Mouse (Mus musculus): Measurements from ENCODE around the gene Bax. TPM values are rescaled to one million over a fixed set of nuclear protein-coding genes. Genes with fewer than 3 reads are reported as not detected.
A peak's percentile ranks its signal among the peaks of the same experiment; 100 is the strongest.
"Not testable (repeated sequence)": the region's sequence is repeated elsewhere in the genome, so short reads cannot be mapped to it uniquely, and the experiment has no call there.

The Bax gene
- total RNA-seq (2021), result 10 to 100 TPM; 68.5 to 68.9 TPM
- long read RNA-seq, transcript Bax-203 (5 exons, 1,100 nt), result minor isoform, 11 of 48 reads
- long read RNA-seq, transcript Bax-201 (6 exons, 867 nt), result major isoform, 24 of 48 reads
- long read RNA-seq, partial matches to known transcripts, result 4 of 48 reads
- long read RNA-seq, other reads (novel, unspliced or antisense), result 8 of 48 reads

GRCm38 (mm10) chr7:45466283-45467089 is at the start of gene Bax:
Gene Bax, minus strand, starts transcription at chr7:45466898.
- DNase-seq (ENCODE audit: low spot score in 2 of 2), result peak; percentile 93 to 98

GRCm38 (mm10) chr7:45515436-45515835 is 48.7 kb upstream of the Bax start:
- DNase-seq (ENCODE audit: low spot score in 2 of 2), result no peak

- DNase-seq (ENCODE audit: low spot score in 2 of 2), result no peak
Observed at GRCm38 (mm10) chr7:45514411-45514810, 47.7 kb upstream of the Bax start.

GRCm38 (mm10) chr7:45509912-45510787 is 43.5 kb upstream of the Bax start, which contains the start of gene Nucb1:
Gene Nucb1, minus strand, starts transcription at chr7:45510406.
- DNase-seq (ENCODE audit: low spot score in 2 of 2), result peak; percentile 89 to 92

GRCm38 (mm10) chr7:45509181-45509882 is 42.6 kb upstream of the Bax start:
- no peak for DNase-seq (ENCODE audit: low spot score in 2 of 2)

- no peak for DNase-seq (ENCODE audit: low spot score in 2 of 2)
Observed at GRCm38 (mm10) chr7:45508561-45508960, 41.9 kb upstream of the Bax start.

GRCm38 (mm10) chr7:45507583-45507982 is 40.9 kb upstream of the Bax start:
- no peak for DNase-seq (ENCODE audit: low spot score in 2 of 2)

- DNase-seq (ENCODE audit: low spot score in 2 of 2), result no peak
Observed at GRCm38 (mm10) chr7:45498427-45498826, 31.7 kb upstream of the Bax start.

- no peak for DNase-seq (ENCODE audit: low spot score in 2 of 2)
Observed at GRCm38 (mm10) chr7:45494548-45494947, 27.9 kb upstream of the Bax start.

- DNase-seq (ENCODE audit: low spot score in 2 of 2), result no peak
Observed at GRCm38 (mm10) chr7:45492951-45493350, 26.3 kb upstream of the Bax start.

GRCm38 (mm10) chr7:45492225-45492844 is 25.6 kb upstream of the Bax start:
- DNase-seq (ENCODE audit: low spot score in 2 of 2), result no peak

- DNase-seq (ENCODE audit: low spot score in 2 of 2), result no peak
Observed at GRCm38 (mm10) chr7:45491264-45491663, 24.6 kb upstream of the Bax start.

GRCm38 (mm10) chr7:45490822-45491221 is 24.1 kb upstream of the Bax start:
- no peak for DNase-seq (ENCODE audit: low spot score in 2 of 2)

- DNase-seq (ENCODE audit: low spot score in 2 of 2), result no peak
Observed at GRCm38 (mm10) chr7:45489578-45489977, 22.9 kb upstream of the Bax start.

GRCm38 (mm10) chr7:45488293-45489204 is 21.9 kb upstream of the Bax start, which contains the start of gene Dhdh:
Gene Dhdh, minus strand, starts transcription at chr7:45488805.
- DNase-seq (ENCODE audit: low spot score in 2 of 2), result peak in 1 of 2 experiments; percentile 49

GRCm38 (mm10) chr7:45487861-45488292 is 21.2 kb upstream of the Bax start:
- no peak for DNase-seq (ENCODE audit: low spot score in 2 of 2)

GRCm38 (mm10) chr7:45486761-45487415 is 20.2 kb upstream of the Bax start, which contains the start of gene Gm45808:
Gene Gm45808, minus strand, starts transcription at chr7:45486811.
- no peak for DNase-seq (ENCODE audit: low spot score in 2 of 2)

GRCm38 (mm10) chr7:45486158-45486557 is 19.5 kb upstream of the Bax start:
- DNase-seq (ENCODE audit: low spot score in 2 of 2), result no peak

GRCm38 (mm10) chr7:45484985-45485384 is 18.3 kb upstream of the Bax start:
- not testable (repeated sequence) for DNase-seq (ENCODE audit: low spot score in 2 of 2)
